In genomic region chr14:100423790-100424189, GRCm38 (mm10) we compare ENCODE assay signal across 17 mouse cellular contexts.
DNase-seq lines count a peak whose midpoint lies in the region; ATAC-seq and TF ChIP-seq lines count a peak whose summit lies in the region.
"Had no signal": no experiment of that assay in that cellular context is flagged by ENCODE, and none has a peak within 500 bp of the region (broad histone marks: within the 10 kb centered on the region; RNA-seq: fewer than 3 reads in every experiment).

No protein-coding gene starts in this region.

- no peak for TF ChIP-seq CTCF in C2C12 (IDR thresholded peaks at IDR 0.05; ENCODE audit: control insufficient read depth, insufficient read depth, insufficient read length)

- no peak overlapping the region for H3K4me2 ChIP-seq in heart, embryonic 11.5 days
- no peak overlapping the region for H3K4me2 ChIP-seq in forebrain, embryonic 15.5 days (replicated peaks)
- H3K4me2 ChIP-seq: liver, embryonic 13.5 days had no signal

- no peak for ATAC-seq in heart, embryonic 11.5 days (replicated peaks; ENCODE audit: insufficient number of reproducible peaks, low FRiP score, low TSS enrichment)
- ATAC-seq in forebrain, embryonic 15.5 days (replicated peaks), result no peak
- ATAC-seq: hindbrain, embryonic 16.5 days; lung, postnatal 0 days had no signal

- no peaks in the 10 kb centered on the region for H3K36me3 ChIP-seq in C2C12 (ENCODE audit: control insufficient read depth, insufficient read depth)
- no peaks in the 10 kb centered on the region for H3K36me3 ChIP-seq in heart, embryonic 11.5 days (ENCODE audit: control insufficient read depth, insufficient read depth, low read length)
- no peaks in the 10 kb centered on the region for H3K36me3 ChIP-seq in forebrain, embryonic 15.5 days
- H3K36me3 ChIP-seq: forebrain, embryonic 10.5 days; liver, embryonic 13.5 days had no signal

- H3K4me3 ChIP-seq in C2C12 (ENCODE audit: insufficient read depth, poor library complexity, severe bottlenecking), result no peak overlapping the region
- H3K4me3 ChIP-seq in heart, embryonic 11.5 days (ENCODE audit: low read depth, low read length), result no peak overlapping the region
- no peak overlapping the region for H3K4me3 ChIP-seq in forebrain, embryonic 15.5 days
- H3K4me3 ChIP-seq: forebrain, embryonic 10.5 days; liver, embryonic 13.5 days had no signal

- DNase-seq in adrenal gland, adult 2 months, result peak; percentile 4
- no peak for DNase-seq in adrenal gland, postnatal 10 days
- peak; percentile 3 to 8 for DNase-seq in layer of hippocampus, adult 18-20 months (ENCODE audit: low spot score in 2 of 2)
- no peak for DNase-seq in layer of hippocampus, postnatal 25 days (ENCODE audit: extremely low spot score in 1 of 2, low spot score in 1 of 2)
- peak; percentile 45 to 78 for DNase-seq in gastrocnemius, adult 8-10 months (ENCODE audit: low spot score in 2 of 2)
- DNase-seq: adrenal gland, adult 8-10 months; cerebellum, adult 8-10 months; heart, adult 18-20 months; kidney, adult 9 months; liver, embryonic 13.5 days; thymus, postnatal 4 days had no signal

- H3ac ChIP-seq in C2C12 (ENCODE audit: control insufficient read depth, insufficient read length, low read depth), result no peak overlapping the region

- no peaks in the 10 kb centered on the region for H3K79me2 ChIP-seq in C2C12 (ENCODE audit: control insufficient read depth, insufficient read depth)

- no peak overlapping the region for H3K27ac ChIP-seq in heart, embryonic 11.5 days (ENCODE audit: low read depth, low read length)
- H3K27ac ChIP-seq in forebrain, embryonic 15.5 days (replicated peaks), result no peak overlapping the region
- H3K27ac ChIP-seq: forebrain, embryonic 10.5 days; liver, embryonic 13.5 days had no signal

- H3K9me3 ChIP-seq in heart, embryonic 11.5 days (replicated peaks; ENCODE audit: control insufficient read depth, low read length), result no peaks in the 10 kb centered on the region
- H3K9me3 ChIP-seq in forebrain, embryonic 15.5 days, result no peaks in the 10 kb centered on the region
- H3K9me3 ChIP-seq: forebrain, embryonic 10.5 days; liver, embryonic 13.5 days had no signal

- no peaks in the 10 kb centered on the region for H3K79me3 ChIP-seq in C2C12 (ENCODE audit: low read depth)

- no peak overlapping the region for H3K9ac ChIP-seq in heart, embryonic 11.5 days (ENCODE audit: low read depth, low read length)
- no peak overlapping the region for H3K9ac ChIP-seq in forebrain, embryonic 15.5 days (replicated peaks)
- H3K9ac ChIP-seq: liver, embryonic 13.5 days had no signal

- WGBS in heart, embryonic 11.5 days (ENCODE audit: insufficient replicate concordance), result 63% methylated on average over 4 of the region's 4 CpGs
- WGBS in forebrain, embryonic 15.5 days, result 66% methylated on average over 4 of the region's 4 CpGs

- no peaks in the 10 kb centered on the region for H3K27me3 ChIP-seq in C2C12 (ENCODE audit: control insufficient read depth, insufficient read depth, insufficient read length)
- no peaks in the 10 kb centered on the region; the same call in 1 of the 2 replicates for H3K27me3 ChIP-seq in heart, embryonic 11.5 days (ENCODE audit: control insufficient read depth, insufficient read depth, low read length)
- no peaks in the 10 kb centered on the region for H3K27me3 ChIP-seq in forebrain, embryonic 15.5 days
- H3K27me3 ChIP-seq: liver, embryonic 13.5 days had no signal

- no peaks in the 10 kb centered on the region for H3K4me1 ChIP-seq in heart, embryonic 11.5 days (ENCODE audit: control insufficient read depth, insufficient read depth, low read length)
- no peaks in the 10 kb centered on the region for H3K4me1 ChIP-seq in forebrain, embryonic 15.5 days
- H3K4me1 ChIP-seq: liver, embryonic 13.5 days had no signal

TF ChIP-seq in C2C12, 6 proteins besides CTCF, POLR2A, EP300 and RAD21:
- no peak for TF ChIP-seq MAX (IDR thresholded peaks at IDR 0.05)
- no peak for TF ChIP-seq USF1 (IDR thresholded peaks at IDR 0.05; ENCODE audit: low read depth)
- peak; percentile 69 for TF ChIP-seq MYOD1 (IDR thresholded peaks at IDR 0.05; ENCODE audit: control insufficient read depth, insufficient read length, low read depth)
- TF ChIP-seq CEBPB (IDR thresholded peaks at IDR 0.05; ENCODE audit: low read depth), result no peak

Comparison
In these comparisons a context has a peak if more than half of its experiments do, and no peak if none do; other contexts are left out.
1. DNase-seq: peak in adrenal gland, adult 2 months (single experiment), layer of hippocampus, adult 18-20 months (2 of 2) and gastrocnemius, adult 8-10 months (2 of 2); none in adrenal gland, postnatal 10 days (single experiment) and layer of hippocampus, postnatal 25 days (0 of 2).